Mouse (Mus musculus) bone marrow, adult 2 months (tissue): ENCODE data around the gene Dstn. TPM values are rescaled to one million over a fixed set of nuclear protein-coding genes. Genes with fewer than 3 reads are reported as not detected.

Experiments used
- H3K27ac ChIP-seq: fragments of 200-500 bp; 2 replicates; pipeline ENCODE4 v1.5.1; 2012; ENCODE audit warnings: low read depth, mild to moderate bottlenecking, control low read depth, inconsistent platforms, low read length; ENCODE audit not compliant: control insufficient read depth, poor library complexity, insufficient read depth
- H3K4me1 ChIP-seq: fragments of 200-500 bp; 2 replicates; pipeline ENCODE4 v1.6.1; 2011; ENCODE audit warnings: low read length; ENCODE audit not compliant: control insufficient read depth, insufficient read depth
- H3K4me3 ChIP-seq: fragments of 200-500 bp; replicated peaks from 2 replicates; pipeline ENCODE3; 2011; ENCODE audit warnings: mild to moderate bottlenecking, low read depth, low read length, control low read depth; ENCODE audit not compliant: control insufficient read depth
- CTCF ChIP-seq: fragments of 200-500 bp; IDR thresholded peaks from 2 replicates; pipeline ENCODE4 v1.5.1; 2011; ENCODE audit warnings: low read length, control low read depth; ENCODE audit not compliant: control insufficient read depth, insufficient read depth
- POLR2A ChIP-seq: fragments of 200-500 bp; IDR thresholded peaks from 2 replicates; pipeline ENCODE4 v1.6.1; 2011; ENCODE audit warnings: low read depth, mild to moderate bottlenecking, control low read depth, low read length, borderline replicate concordance; ENCODE audit not compliant: control insufficient read depth
- WGBS: fragments of 180-500 bp; shearing (Covaris S2); methylation state at CpG from one replicate; pipeline ENCODE4 v1.1.7; 2018; 5-methylcytosine and 5-hydroxymethylcytosine counted together
- polyA plus RNA-seq: library from polyadenylated mRNA; stranded (reverse); fragments of >200 nt; gene quantifications from 2 replicates; pipeline ENCODE4 v1.2.4, GENCODE M21; 2011; ENCODE audit warnings: low replicate concordance; ENCODE audit not compliant: missing spikeins, insufficient read depth, insufficient read length

Dstn gene
- polyA plus RNA-seq, 1 experiment, result 216 TPM

GRCm38 (mm10) chr2:143904896-143905295, 10.2 kb upstream of the Dstn start:
- TF ChIP-seq CTCF (no peak), POLR2A (no peak)
- 64% methylated on average over 5 of the region's 5 CpGs for WGBS
- no peaks in the 10 kb centered on the region for H3K4me1 ChIP-seq
- no peak overlapping the region for H3K27ac ChIP-seq
- H3K4me3 ChIP-seq, result no peak overlapping the region

- no peaks in the 10 kb centered on the region; the same call in 1 of the 2 replicates for H3K4me1 ChIP-seq
- H3K4me3 ChIP-seq, result no peak overlapping the region
- no peak overlapping the region for H3K27ac ChIP-seq
- 81% methylated on average over 2 of the region's 2 CpGs for WGBS
- TF ChIP-seq POLR2A, result no peak
- TF ChIP-seq CTCF, result no peak
These were observed 5.9 kb upstream of the Dstn start for GRCm38 (mm10) chr2:143909230-143909629.

DNA sequence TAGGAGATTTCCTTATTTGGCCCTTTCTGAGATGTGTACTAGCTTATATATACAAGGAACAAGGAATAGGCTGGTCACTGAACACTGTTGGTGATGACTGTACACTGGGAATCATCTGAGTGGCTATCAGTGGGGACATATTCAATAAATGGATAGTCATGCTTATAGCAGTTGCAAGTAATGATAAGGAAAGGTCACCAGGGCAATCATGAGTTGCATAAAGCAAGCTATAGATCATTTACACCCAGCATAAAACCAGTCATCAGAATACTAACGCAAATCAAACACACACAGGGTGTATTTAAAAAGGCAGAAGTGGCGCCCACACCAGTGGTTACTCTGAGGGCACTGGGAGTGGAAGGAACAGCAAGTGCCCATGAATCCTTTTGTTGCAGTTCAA, 2.9 kb upstream of the Dstn start:
- no peak overlapping the region for H3K27ac ChIP-seq
- H3K4me3 ChIP-seq, result no peak overlapping the region
- 73% methylated on average over 2 of the region's 2 CpGs for WGBS
- H3K4me1 ChIP-seq, result no peaks in the 10 kb centered on the region; the same call in 1 of the 2 replicates
- TF ChIP-seq CTCF (no peak), POLR2A (no peak)

DNA sequence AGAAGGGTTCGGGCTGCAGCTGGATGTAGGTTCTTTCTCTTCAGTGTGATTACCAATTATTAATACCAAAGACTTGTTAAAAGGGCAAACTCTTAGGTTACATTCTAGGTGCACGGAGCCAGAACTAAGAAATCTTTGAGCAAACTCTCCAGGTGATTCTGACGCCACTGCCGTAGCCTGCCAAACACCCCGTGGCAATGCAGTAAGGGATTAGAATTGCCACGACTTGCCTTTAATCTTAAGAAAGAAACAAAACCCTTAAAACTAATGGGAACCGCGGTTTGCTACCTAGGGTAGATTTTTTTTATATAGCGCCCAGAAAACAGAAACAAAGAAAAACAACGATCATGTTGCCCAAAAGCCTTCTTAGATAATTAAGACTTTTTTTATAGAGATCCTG, 899 bp upstream of the Dstn start:
- 10% methylated on average over 10 of the region's 10 CpGs for WGBS
- H3K4me1 ChIP-seq, result no peaks in the 10 kb centered on the region; the same call in 1 of the 2 replicates
- H3K27ac ChIP-seq, result no peak overlapping the region
- peak overlapping the region; percentile 89 for H3K4me3 ChIP-seq
- no peak for TF ChIP-seq POLR2A
- no peak for TF ChIP-seq CTCF

DNA sequence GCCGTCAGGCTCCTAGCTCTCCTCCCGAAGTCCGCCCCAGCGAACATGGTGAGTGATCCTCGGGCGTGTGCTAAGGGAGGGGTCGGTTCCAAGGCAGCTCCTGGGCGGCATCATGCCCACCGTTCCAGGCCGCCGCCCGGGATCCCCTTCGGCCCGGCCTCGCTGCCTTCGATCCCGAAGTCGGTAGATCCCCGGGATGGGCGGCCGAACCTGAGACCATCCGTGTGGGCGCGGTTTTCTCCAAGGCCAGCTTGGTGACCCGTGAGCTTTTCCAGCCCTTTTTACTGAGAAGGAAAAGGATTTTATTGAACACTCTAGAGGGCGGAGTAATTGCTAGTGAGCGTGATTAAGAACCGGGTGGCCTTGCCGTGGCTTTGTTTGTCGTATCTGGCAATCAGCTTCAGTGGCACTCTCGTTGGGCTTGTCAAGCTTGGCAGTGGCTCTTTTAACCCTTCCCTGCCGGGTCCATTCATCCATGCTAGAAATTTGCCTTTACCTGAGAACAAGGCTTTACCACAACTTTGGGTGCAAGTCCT, 548 bp downstream of the Dstn start:
- WGBS, result under 1% methylated on average over 32 of the region's 32 CpGs
- peak overlapping the region; percentile 93 for H3K27ac ChIP-seq
- TF ChIP-seq CTCF, result no peak
- no peak for TF ChIP-seq POLR2A
- peak overlapping the region; percentile 89 for H3K4me3 ChIP-seq
- H3K4me1 ChIP-seq, result no peaks in the 10 kb centered on the region; the same call in 1 of the 2 replicates

DNA sequence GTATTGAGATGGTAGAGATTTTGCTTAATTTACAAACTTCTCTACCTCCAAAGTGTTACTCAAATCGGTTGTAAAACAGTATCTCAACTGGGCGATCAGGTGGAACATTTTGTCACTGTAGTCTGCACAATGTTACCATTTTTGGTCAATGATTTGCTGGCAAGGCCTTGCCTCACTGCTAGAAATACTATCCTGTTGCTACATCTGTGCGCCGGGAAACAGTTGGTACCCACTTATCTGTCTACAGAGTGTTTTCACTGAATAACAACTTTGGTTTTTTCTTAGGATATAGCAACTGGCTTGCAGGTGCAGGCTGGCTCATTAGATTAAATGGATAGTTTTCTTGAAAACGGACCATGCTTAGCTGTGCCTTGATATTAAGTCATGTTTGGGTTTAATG, 1.1 kb downstream of the Dstn start:
- TF ChIP-seq POLR2A (no peak), CTCF (no peak)
- Histone ChIP-seq H3K4me1 (no peaks in the 10 kb centered on the region; the same call in 1 of the 2 replicates), H3K27ac (no peak overlapping the region), H3K4me3 (peak overlapping the region; percentile 89)
- 11% methylated on average over 5 of the region's 5 CpGs for WGBS

- no peaks in the 10 kb centered on the region; the same call in 1 of the 2 replicates for H3K4me1 ChIP-seq
- WGBS, result 40% methylated on average over 5 of the region's 5 CpGs
These were observed 2.5 kb downstream of the Dstn start for GRCm38 (mm10) chr2:143917622-143918021.

DNA sequence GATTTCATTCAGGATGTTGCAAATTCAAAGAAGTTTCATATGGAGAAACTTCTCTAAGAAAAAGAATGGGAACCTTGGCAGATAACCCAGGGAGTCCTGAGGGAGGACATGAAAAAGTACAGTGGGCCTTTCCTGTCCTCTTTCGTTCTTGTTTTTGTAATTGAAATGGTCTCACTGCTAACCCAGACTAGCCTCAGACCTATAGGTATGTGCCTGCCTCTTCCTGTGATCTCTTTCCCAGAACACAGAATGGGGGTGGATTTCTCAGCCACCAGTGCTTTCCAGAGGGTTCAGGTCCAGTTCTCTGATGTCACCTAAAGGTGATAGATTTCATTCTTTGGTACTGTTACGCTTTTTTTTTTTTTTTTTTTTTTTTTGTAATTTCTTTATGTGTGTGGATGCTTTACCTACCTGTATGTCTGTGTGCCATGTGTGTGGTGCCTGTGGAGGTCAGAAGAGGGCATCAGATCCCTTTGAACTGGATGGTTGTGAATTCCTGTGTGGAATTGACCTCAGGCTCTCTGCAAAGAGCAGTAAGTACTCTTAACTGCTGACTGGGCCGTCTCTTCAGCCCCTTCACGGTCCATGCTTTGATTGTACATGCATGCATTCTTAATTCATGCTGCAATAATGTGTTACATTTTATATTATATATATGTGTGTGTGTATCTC, 3.8 kb downstream of the Dstn start:
- Histone ChIP-seq H3K27ac (no peak overlapping the region), H3K4me1 (no peaks in the 10 kb centered on the region; the same call in 1 of the 2 replicates), H3K4me3 (peak overlapping the region; percentile 47)
- no peak for TF ChIP-seq POLR2A
- TF ChIP-seq CTCF, result peak; percentile 12; the same call in 1 of the 2 replicates
- WGBS, result 45% methylated on average over 4 of the region's 4 CpGs

More at GRCm38 (mm10) chr2:143917622-143918021, 2.5 kb downstream of the Dstn start:
- TF ChIP-seq POLR2A, result no peak
- no peak for TF ChIP-seq CTCF
- Histone ChIP-seq H3K27ac (no peak overlapping the region), H3K4me3 (peak overlapping the region; percentile 42)
